Mouse (Mus musculus): Measurements from ENCODE around the gene U2surp.

Gene U2surp

DNA sequence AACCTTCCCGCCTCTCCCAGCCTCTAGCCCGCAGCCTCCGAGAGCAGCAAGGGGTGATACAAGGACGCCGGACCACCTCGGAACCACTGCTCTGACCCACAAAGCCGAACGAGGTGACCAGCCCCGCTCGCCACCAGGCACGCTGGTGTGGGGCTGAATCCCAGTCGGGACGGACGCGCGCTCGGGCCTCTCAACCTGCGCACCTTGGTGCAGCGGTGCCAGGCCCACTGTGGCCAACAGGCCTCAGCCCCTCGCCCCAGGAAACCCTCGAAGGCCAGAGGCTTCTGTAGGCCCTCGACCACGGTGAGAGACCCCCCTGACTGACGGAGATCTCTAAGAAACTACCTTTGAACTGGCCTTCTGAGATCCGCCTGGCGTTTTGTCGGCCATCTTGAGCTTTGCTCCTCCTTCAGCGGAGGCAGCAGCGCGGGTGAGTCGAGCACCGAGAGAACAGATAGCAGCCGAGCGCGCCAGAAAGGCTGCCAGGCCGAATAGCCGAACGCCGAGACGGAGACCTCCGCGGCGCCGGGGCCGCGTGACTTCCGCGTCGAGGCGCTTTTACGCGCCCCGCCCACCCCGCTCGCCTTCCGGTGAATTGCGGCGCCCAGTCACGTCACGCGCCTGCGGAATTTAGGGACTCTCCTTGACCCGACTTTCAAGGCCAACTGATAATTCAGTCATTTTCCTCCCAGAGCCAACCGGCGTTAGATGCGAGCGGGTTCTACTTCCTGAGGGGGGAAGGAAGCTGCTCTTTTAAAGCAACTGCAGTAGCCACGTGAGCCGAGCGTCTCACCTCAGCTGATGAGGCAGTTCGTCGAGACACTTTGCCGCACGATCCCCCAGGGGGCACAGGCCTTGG is at the start of gene U2surp:
U2surp (minus strand) TSS at position 525 of the 859 bp plus-strand sequence.
- peak; percentile 92 for ATAC-seq (ENCODE audit: low TSS enrichment)

DNA sequence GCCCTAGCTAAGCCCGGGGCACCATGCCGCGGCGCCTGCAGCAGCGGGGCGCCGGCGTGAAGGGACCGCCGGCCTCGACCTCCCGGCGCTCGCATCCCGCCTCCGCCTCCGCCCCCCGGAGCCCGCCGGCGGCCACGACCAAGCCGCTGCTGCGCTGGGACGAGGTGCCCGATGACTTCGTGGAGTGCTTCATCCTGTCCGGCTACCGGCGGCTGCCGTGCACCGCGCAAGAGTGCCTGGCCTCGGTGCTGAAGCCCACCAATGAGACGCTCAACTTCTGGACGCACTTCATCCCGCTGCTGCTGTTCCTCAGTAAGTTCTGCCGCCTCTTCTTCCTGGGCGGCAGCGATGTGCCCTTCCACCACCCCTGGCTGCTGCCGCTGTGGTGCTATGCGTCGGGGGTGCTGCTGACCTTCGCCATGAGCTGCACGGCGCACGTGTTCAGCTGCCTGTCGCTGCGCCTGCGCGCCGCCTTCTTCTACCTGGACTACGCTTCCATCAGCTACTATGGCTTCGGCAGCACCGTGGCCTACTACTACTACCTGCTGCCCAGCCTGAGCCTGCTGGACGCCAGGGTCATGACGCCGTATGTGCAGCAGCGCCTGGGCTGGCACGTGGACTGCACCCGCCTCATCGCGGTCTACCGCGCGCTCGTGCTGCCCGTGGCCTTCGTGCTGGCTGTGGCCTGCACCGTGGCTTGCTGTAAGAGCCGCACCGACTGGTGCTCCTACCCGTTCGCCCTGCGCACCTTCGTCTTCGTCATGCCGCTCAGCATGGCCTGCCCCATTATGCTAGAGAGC is 48.3 kb upstream of the U2surp start:
- ATAC-seq (ENCODE audit: low TSS enrichment): peak; percentile 46

- peak; percentile 45 for ATAC-seq (ENCODE audit: low TSS enrichment)
Observed at GRCm38 (mm10) chr9:95559059-95559935, 47.5 kb upstream of the U2surp start, which contains the start of gene Paqr9. TSS of gene Paqr9 (plus strand) at chr9:95559657.

- peak; percentile 17 for ATAC-seq (ENCODE audit: low TSS enrichment)
Observed at GRCm38 (mm10) chr9:95558726-95559058, 46.9 kb upstream of the U2surp start.

DNA sequence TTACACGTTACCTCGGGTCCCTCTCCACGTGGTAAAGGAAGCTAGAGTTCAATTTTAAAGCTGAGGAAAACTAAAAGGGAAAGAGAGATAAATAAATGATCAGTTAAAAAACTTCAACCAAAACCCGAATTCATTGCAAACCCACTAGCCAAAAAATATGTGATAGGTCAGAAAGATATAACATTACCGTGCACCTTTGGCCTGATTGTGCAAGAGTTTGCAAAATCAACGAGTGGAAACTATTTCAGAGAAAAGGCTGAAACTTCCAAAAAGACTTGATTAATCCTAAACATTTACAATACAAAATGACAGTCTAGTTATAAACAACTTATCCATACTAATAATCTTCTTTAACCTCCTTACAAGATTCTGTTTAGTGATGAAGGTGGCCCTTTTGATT is 45.9 kb upstream of the U2surp start:
- no peak for ATAC-seq (ENCODE audit: low TSS enrichment)

GRCm38 (mm10) chr9:95556067-95556512 is 44.3 kb upstream of the U2surp start:
- ATAC-seq (ENCODE audit: low TSS enrichment): no peak

DNA sequence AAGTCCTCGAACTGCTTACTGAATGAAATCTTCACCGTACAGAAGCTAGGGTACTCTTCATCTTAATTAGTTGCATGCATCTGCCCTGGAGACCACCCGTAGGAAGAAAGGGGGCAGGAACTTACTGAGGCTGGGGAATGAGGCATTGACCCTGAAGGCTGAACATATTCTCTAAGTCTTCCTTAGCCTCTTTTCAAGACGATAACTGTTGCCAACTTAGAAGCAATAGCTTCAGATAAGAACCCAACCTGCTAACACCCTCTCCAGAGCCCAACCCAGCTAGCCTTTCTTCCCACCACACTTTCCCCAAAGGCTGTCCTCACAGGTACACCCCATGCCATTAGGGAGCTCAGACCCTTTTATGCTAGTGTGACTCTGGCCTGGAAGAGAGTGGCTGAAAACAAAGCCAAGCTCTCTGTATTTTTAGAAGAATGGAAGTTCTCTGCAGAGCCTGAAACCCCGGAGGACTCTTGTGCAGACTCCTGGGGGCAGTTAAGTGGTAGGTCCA is 43.5 kb upstream of the U2surp start:
- ATAC-seq (ENCODE audit: low TSS enrichment): no peak

DNA sequence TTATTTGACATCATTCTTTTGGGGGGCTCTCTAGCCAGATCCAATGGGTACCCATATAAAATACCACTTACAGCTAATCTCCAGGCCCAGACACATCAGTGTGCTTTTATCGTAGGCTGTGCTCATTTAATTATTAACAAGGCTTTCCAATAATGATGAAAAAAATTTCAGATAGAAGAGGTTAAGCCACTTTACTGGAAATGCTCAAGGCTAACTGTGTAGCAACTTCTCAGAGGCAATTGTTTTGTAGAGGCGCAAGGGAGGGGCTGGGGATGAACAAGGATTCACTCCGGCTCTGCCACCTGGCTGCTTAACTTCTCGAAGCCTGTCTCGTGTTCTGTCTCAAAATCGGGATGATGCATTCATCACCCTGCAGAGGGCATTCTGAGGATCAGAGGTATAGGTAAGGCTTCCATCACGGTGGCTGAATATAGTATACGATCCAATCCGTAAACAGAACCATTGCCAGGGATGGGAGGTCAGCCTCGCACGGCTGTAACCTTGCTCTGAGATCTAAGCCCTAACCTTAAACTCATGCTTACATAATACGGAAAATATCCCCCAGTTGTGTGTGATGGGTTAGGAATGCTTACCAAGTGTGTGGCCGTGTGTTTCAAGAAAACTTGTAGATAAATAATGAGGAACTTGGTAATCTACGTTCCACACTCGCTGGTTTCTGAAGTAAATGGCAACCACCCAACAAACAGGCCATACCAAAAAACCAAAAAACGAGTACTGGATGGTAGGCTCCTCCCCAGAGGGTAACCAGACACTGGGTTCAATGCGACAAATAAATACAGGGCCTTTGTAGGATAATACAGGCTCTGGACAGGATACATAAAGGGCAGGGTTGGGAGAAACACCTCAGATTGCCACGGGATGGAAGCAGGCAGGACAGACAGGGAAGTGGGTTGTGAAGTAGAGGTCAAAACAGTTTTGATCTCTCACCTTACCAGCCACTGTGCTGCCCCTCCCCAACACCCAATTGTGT is 42.7 kb upstream of the U2surp start:
- no peak for ATAC-seq (ENCODE audit: low TSS enrichment)

DNA sequence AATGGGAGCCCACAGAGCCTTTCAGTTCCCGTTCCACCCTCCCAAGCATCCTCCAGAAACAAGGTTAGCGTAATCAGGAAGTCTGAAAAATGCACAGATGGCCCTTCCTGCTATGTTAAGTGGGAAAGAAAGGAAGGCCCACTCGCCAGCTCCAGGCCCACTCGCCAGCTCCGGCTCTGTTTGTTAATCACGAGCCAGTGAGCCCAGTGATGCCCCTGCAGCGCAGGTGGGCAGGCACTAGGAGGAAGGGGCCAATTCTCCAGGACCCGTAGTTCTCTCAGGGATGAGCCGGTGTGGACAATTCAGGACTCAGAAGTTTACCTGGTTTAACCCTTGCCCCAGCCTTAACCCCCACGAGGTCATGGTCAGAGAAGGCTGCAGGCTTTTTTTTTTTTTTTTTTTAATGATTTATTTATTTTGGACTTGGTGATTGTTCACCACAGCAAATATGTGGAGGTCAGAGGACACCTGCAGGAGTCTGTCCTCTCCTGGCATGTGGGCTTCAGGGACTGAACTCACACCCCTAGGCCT is 40.4 kb upstream of the U2surp start:
- peak; percentile 74 for ATAC-seq (ENCODE audit: low TSS enrichment)

DNA sequence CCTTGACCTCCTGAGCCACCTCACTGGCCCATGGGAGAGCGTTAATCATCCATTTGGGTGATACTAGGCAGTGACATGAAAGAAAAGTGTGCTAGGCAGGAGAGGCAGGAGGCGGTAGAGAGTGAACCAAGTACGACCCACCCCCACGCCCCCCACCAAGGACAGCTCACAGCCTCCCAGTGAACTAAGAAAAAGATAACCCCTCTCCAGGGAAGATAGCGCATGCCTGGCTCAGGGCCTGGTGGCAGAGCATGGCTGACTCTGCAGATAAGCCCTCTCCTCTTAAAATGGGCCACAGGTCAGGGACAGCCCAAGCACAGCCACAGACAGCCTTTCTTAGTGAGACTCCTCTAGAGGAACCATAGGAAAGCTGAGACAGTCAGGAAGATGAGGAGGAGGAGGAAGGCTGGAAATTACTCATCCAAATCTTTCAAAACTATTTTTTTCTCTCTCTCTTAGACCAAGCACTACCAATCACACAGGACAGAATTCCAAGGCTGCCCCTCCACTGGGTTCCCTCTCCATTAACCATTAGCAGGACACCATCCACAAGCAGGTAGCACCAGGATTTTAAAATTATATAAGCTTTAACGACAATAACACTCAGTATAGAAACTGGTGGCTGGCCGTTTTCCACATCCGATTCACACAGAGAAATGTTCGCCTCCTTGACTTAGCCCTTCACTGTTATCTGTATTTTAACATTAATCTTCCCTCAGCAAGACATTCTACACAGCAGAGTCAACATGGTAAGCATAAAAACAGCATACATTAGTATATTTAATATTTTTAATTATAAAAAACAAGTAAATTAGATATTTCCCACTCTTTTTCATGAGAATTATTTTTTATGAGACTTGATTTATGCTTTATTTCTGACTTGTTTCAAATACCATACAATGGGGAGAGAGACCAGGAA is 39.3 kb upstream of the U2surp start:
- ATAC-seq (ENCODE audit: low TSS enrichment): no peak

GRCm38 (mm10) chr9:95549626-95550411 is 38.0 kb upstream of the U2surp start:
- ATAC-seq (ENCODE audit: low TSS enrichment): peak; percentile 17; the same call in 1 of the 2 replicates

DNA sequence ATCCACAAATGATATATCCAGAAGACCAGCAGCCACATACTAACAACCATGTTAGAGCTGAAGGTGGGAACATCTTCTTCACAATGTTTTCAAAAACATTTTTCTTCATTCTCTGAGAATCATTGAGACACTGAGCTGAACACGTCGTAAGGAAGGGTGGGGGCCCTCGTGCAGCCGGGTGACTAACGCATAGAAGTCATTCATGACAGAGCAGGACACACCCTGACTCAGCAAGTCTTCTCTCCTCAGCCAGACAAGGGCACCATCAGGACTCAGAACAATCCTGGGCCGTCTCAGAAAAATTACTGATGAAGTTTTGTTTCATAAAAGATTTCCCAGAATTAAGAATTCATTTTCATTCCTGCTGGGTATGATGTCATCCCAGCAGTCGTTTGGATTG is 34.9 kb upstream of the U2surp start:
- ATAC-seq (ENCODE audit: low TSS enrichment): no peak

DNA sequence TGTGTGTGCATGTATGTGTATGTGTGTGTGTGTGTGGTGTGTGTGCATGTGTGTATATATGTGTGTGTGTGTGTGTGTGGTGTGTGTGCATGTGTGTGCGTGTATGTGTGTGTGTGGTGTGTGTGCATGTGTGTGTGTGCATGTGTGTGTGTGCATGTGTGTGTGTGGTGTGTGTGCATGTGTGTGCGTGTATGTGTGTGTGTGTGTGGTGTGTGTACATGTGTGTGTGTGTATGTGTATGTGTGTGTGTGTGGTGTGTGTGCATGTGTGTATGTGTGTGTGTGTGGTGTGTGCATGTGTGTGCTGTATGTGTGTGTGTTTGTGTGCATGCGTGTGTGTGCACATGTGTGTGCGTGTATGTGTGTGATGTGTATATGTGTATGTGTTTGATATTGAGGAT is 32.8 kb upstream of the U2surp start:
- ATAC-seq (ENCODE audit: low TSS enrichment): no peak

- ATAC-seq (ENCODE audit: low TSS enrichment): no peak
Observed at GRCm38 (mm10) chr9:95542475-95542874, 30.7 kb upstream of the U2surp start.

GRCm38 (mm10) chr9:95541650-95542432 is 30.0 kb upstream of the U2surp start:
- ATAC-seq (ENCODE audit: low TSS enrichment): no peak

DNA sequence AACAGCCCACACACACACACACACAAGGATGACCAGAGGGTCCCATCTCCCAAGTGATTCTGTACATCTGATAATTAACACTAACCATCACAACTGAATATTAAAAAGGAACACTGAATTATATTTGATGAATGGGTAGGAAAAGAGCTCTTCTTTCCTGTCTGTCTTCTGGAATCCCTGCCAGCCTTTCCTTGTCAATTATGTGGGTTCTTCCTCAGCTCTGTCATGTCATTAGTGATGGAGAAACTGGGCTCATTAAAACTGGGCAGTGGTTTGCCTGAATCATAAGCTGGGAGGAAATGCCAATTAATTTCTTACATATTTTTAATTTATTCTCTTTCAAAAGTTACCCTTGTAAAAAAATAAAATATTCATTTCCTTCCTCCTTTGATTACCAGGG is 29.4 kb upstream of the U2surp start:
- ATAC-seq (ENCODE audit: low TSS enrichment): no peak

DNA sequence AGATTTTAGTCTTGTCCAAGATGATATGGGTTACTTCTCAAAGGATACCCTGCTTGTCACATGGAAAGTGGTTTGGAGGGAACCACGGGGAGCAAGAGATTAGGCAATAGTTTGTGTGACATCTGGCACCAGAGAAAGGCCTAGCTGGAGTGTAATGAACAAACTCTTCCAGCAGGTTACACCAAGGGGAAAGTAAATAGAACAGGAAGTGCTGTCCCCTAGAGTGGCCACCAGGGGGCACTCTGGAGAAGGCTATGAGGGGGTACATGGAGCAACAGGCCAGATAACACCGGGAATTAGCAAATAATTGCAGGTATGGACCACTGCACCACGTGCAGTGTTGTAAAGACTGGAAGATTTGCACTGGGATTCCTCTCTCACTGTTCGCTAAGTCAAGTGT is 28.7 kb upstream of the U2surp start:
- ATAC-seq (ENCODE audit: low TSS enrichment): 0 out of 2 replicates have a peak, but pooled peaks have one; percentile 34
